Mouse (Mus musculus): ENCODE measurements around the gene Pde10a.

GRCm38 (mm10) chr17:8652681-8653262 is 127.6 kb downstream of the Pde10a start:
- TF ChIP-seq CTCF (IDR thresholded peaks at IDR 0.05; ENCODE audit: extremely low read depth, insufficient read length, insufficient replicate concordance, low read depth, low read length), result no peak
- no peak for TF ChIP-seq POLR2A (IDR thresholded peaks at IDR 0.05; ENCODE audit: low read depth, low read length)

Data from small intestine, adult 2 months (tissue).